Mouse (Mus musculus) embryonic facial prominence, embryonic 10.5 days (tissue): Measurements from ENCODE around the gene Mrps14. TPM values are rescaled to one million over a fixed set of nuclear protein-coding genes. Genes with fewer than 3 reads are reported as not detected.

ENCODE experiments used
- DNase-seq: peaks from one replicate; pipeline ENCODE4 v3.0.0-alpha.2; 2017; ENCODE audit warnings: low spot score
- H3K27ac ChIP-seq: fragments of 300-500 bp; sonication (generic); replicated peaks from 2 replicates; pipeline ENCODE4 v1.5.1; 2016; ENCODE audit warnings: mild to moderate bottlenecking
- H3K27me3 ChIP-seq: fragments of 300-500 bp; sonication (generic); replicated peaks from 2 replicates; pipeline ENCODE4 v1.6.1; 2016; ENCODE audit warnings: low read depth, mild to moderate bottlenecking; ENCODE audit not compliant: poor library complexity, severe bottlenecking
- H3K36me3 ChIP-seq: fragments of 300-500 bp; sonication (generic); replicated peaks from 2 replicates; pipeline ENCODE4 v1.6.1; 2016; ENCODE audit warnings: mild to moderate bottlenecking, moderate library complexity
- H3K4me1 ChIP-seq: fragments of 300-500 bp; sonication (generic); 2 replicates; pipeline ENCODE4 v1.6.1; 2016
- H3K4me3 ChIP-seq: fragments of 300-500 bp; sonication (generic); 2 replicates; pipeline ENCODE4 v1.5.1; 2016; ENCODE audit warnings: mild to moderate bottlenecking, moderate library complexity
- H3K9me3 ChIP-seq: fragments of 300-500 bp; sonication (generic); 2 replicates; pipeline ENCODE4 v1.6.1; 2016; ENCODE audit warnings: mild to moderate bottlenecking
- WGBS: fragments of 180-500 bp; shearing (Covaris S2); methylation state at CpG from one replicate; pipeline ENCODE4 v1.1.7; 2016; 5-methylcytosine and 5-hydroxymethylcytosine counted together
- polyA plus RNA-seq: library from polyadenylated mRNA; unstranded; fragments of >200 nt; fragmentation: Nextera tagmentation; extraction: Ambion mirVana; gene quantifications from 2 replicates; pipeline ENCODE4 v1.2.1, GENCODE M21; 2016

The Mrps14 gene
- polyA plus RNA-seq = 231 and 235 TPM in 2 replicates

- WGBS = 8% methylated on average over 31 of the region's 31 CpGs
- H3K27ac ChIP-seq = peak within 1 kb of the TSS; percentile 90
- peak; percentile 97 for DNase-seq
Observed at GRCm38 (mm10) chr1:160194529-160195336, at the start of gene Mrps14. Mrps14 (plus strand) TSS chr1:160195215.

GRCm38 (mm10) chr1:160145606-160146005 is 49.4 kb upstream of the Mrps14 start:
- no peak for DNase-seq
- Histone ChIP-seq H3K27me3 (no peaks in the 10 kb centered on the region), H3K4me3 (no peak overlapping the region), H3K4me1 (peaks cover 10% of the 10 kb centered on the region), H3K27ac (no peak overlapping the region), H3K9me3 (no peaks in the 10 kb centered on the region), H3K36me3 (no peaks in the 10 kb centered on the region)
- WGBS = 84% methylated on average over 3 of the region's 3 CpGs

More at GRCm38 (mm10) chr1:160194529-160195336, at the start of gene Mrps14:
- Histone ChIP-seq H3K4me3 (peak within 1 kb of the TSS; percentile 90), H3K9me3 (no peaks in the 10 kb centered on the region), H3K27me3 (no peaks in the 10 kb centered on the region), H3K4me1 (peaks cover 12% of the 10 kb centered on the region; the same call in 1 of the 2 replicates), H3K36me3 (peaks cover 26% of the 10 kb centered on the region)

DNA sequence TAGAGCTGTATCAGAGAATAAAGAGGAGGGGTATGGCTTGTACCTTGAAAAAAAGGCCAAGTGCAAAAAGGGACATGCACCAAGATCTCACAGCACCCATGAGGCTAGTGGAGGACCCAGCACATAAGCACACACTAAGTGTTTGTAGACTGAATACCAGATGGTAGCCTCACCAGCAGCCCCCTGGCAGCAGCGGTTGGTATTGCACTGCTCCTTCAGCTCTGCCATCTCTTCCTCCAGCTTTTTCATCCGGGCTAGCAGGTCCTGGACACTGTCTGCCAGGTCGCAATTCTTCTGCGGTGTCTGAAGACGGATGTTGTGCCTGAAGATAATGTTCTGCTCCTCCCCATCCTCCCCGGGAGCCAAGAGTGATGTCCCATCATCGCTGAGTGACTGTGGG is 47.7 kb upstream of the Mrps14 start:
- Histone ChIP-seq H3K27ac (no peak overlapping the region), H3K36me3 (no peaks in the 10 kb centered on the region), H3K9me3 (no peaks in the 10 kb centered on the region), H3K4me3 (no peak overlapping the region), H3K27me3 (no peaks in the 10 kb centered on the region), H3K4me1 (peaks cover 10% of the 10 kb centered on the region)
- DNase-seq = no peak
- WGBS = 88% methylated on average over 7 of the region's 7 CpGs

DNA sequence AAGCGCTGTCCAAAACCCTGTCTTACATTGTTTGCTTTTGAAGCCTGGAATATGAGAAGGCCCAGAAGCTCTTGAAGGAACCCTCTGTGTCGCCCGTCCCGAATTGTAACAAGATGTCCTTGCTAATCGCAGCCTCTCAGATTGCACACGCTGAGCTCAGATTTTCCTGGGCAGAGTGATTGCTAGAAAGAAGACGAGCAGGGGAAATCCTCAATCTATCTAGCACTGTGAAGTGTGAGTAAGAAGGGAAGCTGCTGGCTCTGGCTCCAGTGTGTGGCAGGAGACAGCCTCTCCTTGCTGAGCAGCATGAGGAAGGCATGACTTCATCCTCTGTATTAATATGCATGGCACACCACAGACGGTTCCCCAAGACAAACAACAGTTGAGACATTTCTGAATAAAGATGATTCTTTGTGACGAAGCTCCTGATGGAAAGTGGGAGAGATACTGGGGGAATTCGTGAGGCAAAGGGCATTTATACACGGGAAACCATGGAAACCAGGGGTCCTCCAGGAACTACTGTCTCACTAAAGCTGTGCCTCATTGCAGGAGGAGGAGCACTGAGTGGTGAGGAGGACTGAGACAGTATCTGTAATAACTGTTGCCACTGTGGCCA is 45.6 kb upstream of the Mrps14 start:
- Histone ChIP-seq H3K4me1 (peaks cover 10% of the 10 kb centered on the region), H3K4me3 (no peak overlapping the region), H3K27ac (no peak overlapping the region), H3K36me3 (no peaks in the 10 kb centered on the region), H3K9me3 (no peaks in the 10 kb centered on the region), H3K27me3 (no peaks in the 10 kb centered on the region)
- 54% methylated on average over 11 of the region's 11 CpGs for WGBS
- peak; percentile 17 for DNase-seq

DNA sequence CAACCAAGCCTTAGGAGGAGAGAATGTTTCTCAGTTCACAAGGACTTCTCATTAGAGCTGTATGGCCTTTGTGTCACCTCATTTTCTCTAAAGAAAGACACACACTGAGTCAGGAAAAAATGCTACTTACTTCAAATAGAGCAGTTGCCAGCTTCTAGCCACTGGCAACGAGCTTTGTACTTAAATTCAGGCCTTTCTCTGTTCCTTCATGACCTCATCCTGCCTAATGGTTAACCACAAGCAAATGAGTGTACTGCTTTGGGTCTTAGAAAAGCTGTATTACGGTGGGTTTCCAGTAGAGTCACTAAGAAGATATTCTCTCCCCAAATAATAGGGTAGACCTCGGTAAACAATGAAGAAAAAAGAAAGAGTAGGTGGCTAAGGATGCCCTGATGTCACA is 44.3 kb upstream of the Mrps14 start:
- Histone ChIP-seq H3K27ac (no peak overlapping the region), H3K9me3 (no peaks in the 10 kb centered on the region), H3K36me3 (no peaks in the 10 kb centered on the region), H3K4me3 (no peak overlapping the region), H3K27me3 (no peaks in the 10 kb centered on the region), H3K4me1 (peaks cover 10% of the 10 kb centered on the region)
- 84% methylated on average over 3 of the region's 3 CpGs for WGBS
- no peak for DNase-seq

DNA sequence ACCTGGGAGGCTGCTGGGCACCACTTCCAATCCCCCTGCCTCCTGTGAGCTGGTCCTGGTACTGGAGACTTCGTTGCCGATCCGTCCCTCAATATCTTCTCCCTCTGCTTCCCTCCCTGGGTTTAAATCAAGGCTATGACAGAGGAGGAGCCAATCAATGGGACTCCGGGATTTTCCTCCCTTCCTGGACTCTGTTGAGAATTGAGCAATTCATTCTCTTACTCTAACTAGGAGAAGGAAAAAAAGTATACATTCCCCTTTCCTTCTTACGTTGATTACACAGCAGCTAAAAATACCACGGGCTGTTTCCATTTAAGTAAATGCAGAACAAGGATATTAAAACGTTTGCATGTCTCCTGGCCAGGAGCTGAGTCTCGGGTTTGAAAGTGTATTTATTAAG is 41.5 kb upstream of the Mrps14 start, which contains the start of gene Tnn:
Gene Tnn, minus strand, starts transcription at position 101 of the 400 bp plus-strand sequence.
- H3K4me1 ChIP-seq = peaks cover 10% of the 10 kb centered on the region
- no peak for DNase-seq
- no peak within 1 kb of the TSS for H3K4me3 ChIP-seq
- H3K36me3 ChIP-seq = no peaks in the 10 kb centered on the region
- H3K27ac ChIP-seq = no peak within 1 kb of the TSS
- WGBS = 71% methylated on average over 8 of the region's 8 CpGs
- no peaks in the 10 kb centered on the region for H3K9me3 ChIP-seq
- no peaks in the 10 kb centered on the region for H3K27me3 ChIP-seq

GRCm38 (mm10) chr1:160158190-160158589 is 36.8 kb upstream of the Mrps14 start:
- no peaks in the 10 kb centered on the region for H3K9me3 ChIP-seq
- H3K27me3 ChIP-seq = no peaks in the 10 kb centered on the region
- H3K4me1 ChIP-seq = no peaks in the 10 kb centered on the region
- no peaks in the 10 kb centered on the region for H3K36me3 ChIP-seq
- H3K27ac ChIP-seq = no peak overlapping the region
- no peak overlapping the region for H3K4me3 ChIP-seq
- DNase-seq = no peak
- WGBS = 93% methylated on average over 2 of the region's 2 CpGs

DNA sequence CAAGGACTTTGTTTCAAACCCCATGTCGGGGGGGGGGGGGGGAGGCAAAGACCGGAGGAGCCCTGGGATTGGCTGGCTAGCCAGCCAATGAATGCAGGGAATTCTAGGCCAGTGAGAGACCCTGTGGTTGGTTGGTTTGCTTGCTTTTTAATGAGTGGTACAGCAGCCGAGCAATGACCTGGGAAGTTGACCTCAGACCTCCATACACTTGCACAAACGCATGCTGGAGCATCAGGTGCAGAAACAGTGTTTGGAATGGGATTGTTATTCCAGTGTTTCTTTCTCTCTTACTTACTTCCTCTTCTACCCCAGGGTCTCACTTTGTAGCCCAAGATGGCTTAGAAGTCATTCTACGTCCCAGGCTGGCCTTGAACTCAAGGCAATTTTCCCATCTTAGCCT is 28.4 kb upstream of the Mrps14 start:
- no peak for DNase-seq
- H3K9me3 ChIP-seq = no peaks in the 10 kb centered on the region
- no peak overlapping the region for H3K4me3 ChIP-seq
- H3K27ac ChIP-seq = no peak overlapping the region
- H3K27me3 ChIP-seq = no peaks in the 10 kb centered on the region
- WGBS = 58% methylated on average over 4 of the region's 5 CpGs
- no peaks in the 10 kb centered on the region for H3K36me3 ChIP-seq
- no peaks in the 10 kb centered on the region for H3K4me1 ChIP-seq

GRCm38 (mm10) chr1:160176903-160177302 is 18.1 kb upstream of the Mrps14 start:
- Histone ChIP-seq H3K36me3 (no peaks in the 10 kb centered on the region), H3K9me3 (no peaks in the 10 kb centered on the region), H3K4me3 (no peak overlapping the region), H3K27ac (no peak overlapping the region), H3K27me3 (no peaks in the 10 kb centered on the region), H3K4me1 (0 out of 2 replicates have a peak, but pooled peaks cover 11% of the 10 kb centered on the region)
- 80% methylated on average over 8 of the region's 8 CpGs for WGBS
- DNase-seq = no peak

DNA sequence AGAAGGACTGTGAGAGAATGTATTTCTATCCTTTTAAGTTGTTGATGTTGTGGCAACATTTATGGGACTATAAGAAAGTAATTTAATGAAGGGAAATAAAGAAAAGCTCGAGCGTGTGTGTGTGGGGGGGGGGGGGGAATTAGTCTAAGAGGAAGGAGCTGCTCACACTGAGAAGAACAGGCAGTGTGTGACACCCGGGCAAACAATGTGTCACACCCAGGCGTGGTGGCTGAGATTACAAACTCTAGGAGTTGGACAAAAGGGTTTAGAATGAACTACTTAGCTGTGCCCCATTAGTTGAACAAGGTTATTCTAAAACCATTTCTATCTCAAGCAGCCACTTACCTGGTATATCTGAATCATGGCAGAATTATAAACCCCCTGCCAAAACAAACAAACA is 13.8 kb upstream of the Mrps14 start:
- Histone ChIP-seq H3K27ac (no peak overlapping the region), H3K9me3 (no peaks in the 10 kb centered on the region), H3K27me3 (no peaks in the 10 kb centered on the region), H3K4me3 (no peak overlapping the region), H3K36me3 (no peaks in the 10 kb centered on the region), H3K4me1 (no peaks in the 10 kb centered on the region)
- 83% methylated on average over 4 of the region's 4 CpGs for WGBS
- no peak for DNase-seq

GRCm38 (mm10) chr1:160184506-160184905 is 10.5 kb upstream of the Mrps14 start:
- H3K4me1 ChIP-seq = no peaks in the 10 kb centered on the region
- no peaks in the 10 kb centered on the region for H3K27me3 ChIP-seq
- DNase-seq = peak; percentile 68
- H3K36me3 ChIP-seq = no peaks in the 10 kb centered on the region
- H3K27ac ChIP-seq = no peak overlapping the region
- WGBS = 16% methylated on average over 5 of the region's 5 CpGs
- H3K9me3 ChIP-seq = no peaks in the 10 kb centered on the region
- no peak overlapping the region for H3K4me3 ChIP-seq

DNA sequence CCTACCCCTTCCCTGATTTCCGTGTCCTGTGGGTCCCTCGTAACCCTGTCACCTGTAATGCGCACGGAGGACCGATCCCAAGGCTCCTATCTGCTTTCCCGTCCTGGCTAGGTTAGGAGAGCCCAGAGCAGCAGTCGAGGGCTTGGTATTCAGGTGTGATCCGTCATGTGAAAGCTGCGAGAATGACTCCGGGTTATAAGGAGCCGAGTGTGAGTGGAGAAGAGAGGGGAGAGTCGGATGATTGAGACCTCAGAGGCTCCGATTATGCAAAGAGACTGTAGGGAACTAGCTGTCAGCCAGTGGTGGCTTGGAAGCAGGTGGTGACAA is 285 bp downstream of the Mrps14 start:
- H3K27me3 ChIP-seq = no peaks in the 10 kb centered on the region
- WGBS = under 1% methylated on average over 13 of the region's 13 CpGs
- H3K4me1 ChIP-seq = peaks cover 12% of the 10 kb centered on the region; the same call in 1 of the 2 replicates
- H3K27ac ChIP-seq = peak overlapping the region; percentile 90
- peak overlapping the region; percentile 90 for H3K4me3 ChIP-seq
- peaks cover 31% of the 10 kb centered on the region for H3K36me3 ChIP-seq
- H3K9me3 ChIP-seq = no peaks in the 10 kb centered on the region
- DNase-seq = no peak

DNA sequence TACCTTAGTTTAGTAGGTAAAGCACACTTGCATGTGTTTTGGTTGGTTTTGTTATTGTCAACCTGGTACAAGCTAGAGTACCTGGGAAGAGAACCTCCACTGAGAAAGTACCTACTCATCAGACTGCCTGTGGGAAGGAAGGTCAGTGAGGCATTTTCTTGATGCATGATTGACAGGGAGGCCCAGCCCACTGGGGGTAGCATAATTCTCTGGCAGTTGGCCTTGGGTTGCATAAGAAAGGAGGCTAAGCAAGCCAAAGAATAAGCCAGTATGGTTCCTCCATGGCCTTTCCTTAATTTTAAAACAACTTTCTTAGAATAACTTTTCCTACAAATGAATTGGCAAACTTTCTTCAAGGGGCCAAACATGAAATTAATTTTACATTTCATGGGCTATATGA is 10.5 kb downstream of the Mrps14 start:
- Histone ChIP-seq H3K9me3 (no peaks in the 10 kb centered on the region), H3K27me3 (no peaks in the 10 kb centered on the region), H3K4me1 (peaks cover 5% of the 10 kb centered on the region), H3K36me3 (peaks cover 86% of the 10 kb centered on the region), H3K4me3 (no peak overlapping the region), H3K27ac (no peak overlapping the region)
- DNase-seq = no peak
